ENCODE assay signal across 25 mouse cellular contexts in the genomic region with DNA sequence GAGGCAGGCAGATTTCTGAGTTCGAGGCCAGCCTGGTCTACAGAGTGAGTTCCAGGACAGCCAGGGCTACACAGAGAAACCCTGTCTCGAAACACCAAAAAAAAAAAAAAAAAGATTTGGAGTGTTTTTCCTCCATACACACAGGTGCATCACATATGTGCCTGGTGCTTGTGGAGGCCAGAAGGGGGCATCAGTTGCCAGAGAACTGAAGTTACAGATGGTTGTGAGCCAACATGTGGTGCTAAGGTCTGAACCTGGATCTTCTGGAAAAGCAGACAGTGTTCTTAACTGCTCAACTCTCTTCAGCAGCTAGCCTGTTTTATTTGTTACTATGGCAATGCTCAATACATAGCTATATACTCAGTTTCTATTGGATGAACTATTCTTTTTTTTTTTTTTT. TPM values are rescaled to one million over a fixed set of nuclear protein-coding genes. Genes with fewer than 3 reads are reported as not detected.
DNase-seq lines count a peak whose midpoint lies in the region; ATAC-seq and TF ChIP-seq lines count a peak whose summit lies in the region.
"Had no signal": no experiment of that assay in that cellular context is flagged by ENCODE, and none has a peak within 500 bp of the region (broad histone marks: within the 10 kb centered on the region; RNA-seq: fewer than 3 reads in every experiment).

No protein-coding gene starts in this region.

- no peak for DNase-seq in lung, postnatal 0 days (ENCODE audit: low spot score)
- no peak for DNase-seq in lung, adult 2 months
- DNase-seq in R1 (ENCODE audit: low read depth, low spot score): peak; percentile 60
- no peak for DNase-seq in urinary bladder, adult 2 months (ENCODE audit: low spot score)
- no peak for DNase-seq in left cerebral cortex, postnatal 10 days (ENCODE audit: extremely low spot score in 1 of 2, low spot score in 2 of 2)
- DNase-seq: adrenal gland, adult 2 months; cerebellum, adult 9-11 months; gastrocnemius, postnatal 36 days; heart, postnatal 14 days; left cerebral cortex, postnatal 4 days; liver, embryonic 13.5 days; lung, postnatal 10 days; right cerebral cortex, postnatal 25 days; thymus, adult 2 months had no signal

- H3K9ac ChIP-seq in intestine, postnatal 0 days (ENCODE audit: low read depth, low read length): no peak overlapping the region
- no peak overlapping the region for H3K9ac ChIP-seq in intestine, embryonic 15.5 days
- no peak overlapping the region for H3K9ac ChIP-seq in lung, postnatal 0 days (replicated peaks; ENCODE audit: low read depth)
- H3K9ac ChIP-seq: embryonic facial prominence, embryonic 12.5 days; hindbrain, embryonic 12.5 days; liver, embryonic 13.5 days; midbrain, embryonic 12.5 days; stomach, embryonic 15.5 days had no signal

- TF ChIP-seq POLR2A in lung, adult 2 months (IDR thresholded peaks at IDR 0.05; ENCODE audit: borderline replicate concordance, extremely low read depth, low read depth, low read length): no peak

- H3K27me3 ChIP-seq in intestine, postnatal 0 days (replicated peaks; ENCODE audit: control insufficient read depth, insufficient read depth, low read length): no peaks in the 10 kb centered on the region
- no peaks in the 10 kb centered on the region for H3K27me3 ChIP-seq in intestine, embryonic 15.5 days (replicated peaks)
- H3K27me3 ChIP-seq in lung, postnatal 0 days (replicated peaks; ENCODE audit: insufficient read depth, low read length): no peaks in the 10 kb centered on the region
- H3K27me3 ChIP-seq: CH12.LX; embryonic facial prominence, embryonic 12.5 days; hindbrain, embryonic 12.5 days; liver, embryonic 13.5 days; midbrain, embryonic 12.5 days; stomach, embryonic 15.5 days had no signal

- intact Hi-C loops in left cerebral cortex, postnatal 10 days (cut with DNase I): no loop called here

- no peaks in the 10 kb centered on the region for H3K4me1 ChIP-seq in intestine, postnatal 0 days (replicated peaks; ENCODE audit: control insufficient read depth, insufficient read depth, low read length)
- H3K4me1 ChIP-seq in intestine, embryonic 15.5 days (replicated peaks): peaks cover 10% of the 10 kb centered on the region; the same call in 1 of the 2 replicates
- H3K4me1 ChIP-seq in lung, postnatal 0 days (ENCODE audit: insufficient read depth, low read depth, low read length): no peaks in the 10 kb centered on the region
- no peaks in the 10 kb centered on the region for H3K4me1 ChIP-seq in lung, adult 2 months (ENCODE audit: control insufficient read depth, insufficient read depth, low read length)

- H3K4me3 ChIP-seq in intestine, postnatal 0 days (ENCODE audit: low read depth, low read length): no peak overlapping the region
- H3K4me3 ChIP-seq in intestine, embryonic 15.5 days (replicated peaks): no peak overlapping the region
- H3K4me3 ChIP-seq in lung, postnatal 0 days (ENCODE audit: low read depth, low read length): no peak overlapping the region
- no peak overlapping the region for H3K4me3 ChIP-seq in lung, adult 2 months (replicated peaks; ENCODE audit: extremely low read depth, low read depth, low read length)
- H3K4me3 ChIP-seq: embryonic facial prominence, embryonic 12.5 days; erythroblast, embryonic 14.5 days; hindbrain, embryonic 12.5 days; liver, embryonic 13.5 days; midbrain, embryonic 12.5 days; stomach, embryonic 15.5 days had no signal

- no peak for ATAC-seq in intestine, postnatal 0 days
- no peak for ATAC-seq in intestine, embryonic 15.5 days
- no peak for ATAC-seq in lung, postnatal 0 days
- ATAC-seq: forebrain, embryonic 14.5 days; intestine, embryonic 16.5 days had no signal

- H3K9me3 ChIP-seq in intestine, postnatal 0 days (ENCODE audit: control insufficient read depth): no peaks in the 10 kb centered on the region
- no peaks in the 10 kb centered on the region for H3K9me3 ChIP-seq in intestine, embryonic 15.5 days
- H3K9me3 ChIP-seq in lung, postnatal 0 days (ENCODE audit: low read length): no peaks in the 10 kb centered on the region
- H3K9me3 ChIP-seq: embryonic facial prominence, embryonic 12.5 days; hindbrain, embryonic 12.5 days; liver, embryonic 13.5 days; midbrain, embryonic 12.5 days; stomach, embryonic 15.5 days had no signal

- no peak overlapping the region for H3K27ac ChIP-seq in intestine, postnatal 0 days (ENCODE audit: low read depth, low read length)
- no peak overlapping the region for H3K27ac ChIP-seq in intestine, embryonic 15.5 days
- no peak overlapping the region for H3K27ac ChIP-seq in lung, postnatal 0 days (ENCODE audit: low read length)
- H3K27ac ChIP-seq: embryonic facial prominence, embryonic 12.5 days; hindbrain, embryonic 12.5 days; liver, embryonic 13.5 days; midbrain, embryonic 12.5 days; stomach, embryonic 15.5 days had no signal

- H3K4me2 ChIP-seq in intestine, postnatal 0 days (replicated peaks; ENCODE audit: low read depth): no peak overlapping the region
- no peak overlapping the region for H3K4me2 ChIP-seq in intestine, embryonic 15.5 days (replicated peaks)
- no peak overlapping the region for H3K4me2 ChIP-seq in lung, postnatal 0 days (replicated peaks; ENCODE audit: low read depth, low read length)
- H3K4me2 ChIP-seq: embryonic facial prominence, embryonic 12.5 days; heart, embryonic 11.5 days; hindbrain, embryonic 12.5 days; liver, embryonic 13.5 days; midbrain, embryonic 12.5 days; stomach, embryonic 15.5 days had no signal

- peak; percentile 41 for TF ChIP-seq CTCF in intestine, postnatal 0 days (IDR thresholded peaks at IDR 0.05; ENCODE audit: low read depth)
- peak; percentile 36 for TF ChIP-seq CTCF in lung, postnatal 0 days (IDR thresholded peaks at IDR 0.05)
- no peak for TF ChIP-seq CTCF in lung, adult 2 months (IDR thresholded peaks at IDR 0.05; ENCODE audit: insufficient read depth, low read length)

- whole genome bisulfite sequencing in intestine, postnatal 0 days: 100% methylated on average over 1 of the region's 2 CpGs
- 93% methylated on average over 2 of the region's 2 CpGs for WGBS in intestine, embryonic 15.5 days
- WGBS in lung, postnatal 0 days: 83% methylated on average over 1 of the region's 2 CpGs
- 100% methylated on average over 2 of the region's 2 CpGs for WGBS in lung, adult 2 months

- peaks cover 98% of the 10 kb centered on the region for H3K36me3 ChIP-seq in intestine, postnatal 0 days (ENCODE audit: control insufficient read depth, insufficient read depth)
- H3K36me3 ChIP-seq in intestine, embryonic 15.5 days: peaks cover 70% of the 10 kb centered on the region
- H3K36me3 ChIP-seq in lung, postnatal 0 days (ENCODE audit: insufficient read depth, low read length): peaks cover 58% of the 10 kb centered on the region

- TF ChIP-seq EP300 in lung, postnatal 0 days (IDR thresholded peaks at IDR 0.05): no peak

RNA-seq across cellular contexts. Expression of a gene that starts 9.1 kb away (rescaled TPM):
- 8.7 and 12.8 TPM in 2 replicates for polyA plus RNA-seq in intestine, postnatal 0 days (2015; fragmentation: Nextera tagmentation; extraction: Ambion mirVana)
- 13.1 and 15.7 TPM in 2 replicates for polyA plus RNA-seq in intestine, embryonic 15.5 days (2015; fragmentation: Nextera tagmentation; extraction: Ambion mirVana)
- 13.5 and 14.2 TPM in 2 replicates for polyA plus RNA-seq in lung, postnatal 0 days (2015; fragmentation: Nextera tagmentation; extraction: Ambion mirVana)
- 52.2 and 57.6 TPM in 2 replicates for polyA plus RNA-seq in lung, adult 2 months (2012; rRNA removed)
- 19.8 and 42.1 TPM in 2 replicates for polyA plus RNA-seq in urinary bladder, adult 2 months (2012; rRNA removed)
- 10 to 100 TPM; 37.4 to 45.5 TPM for total RNA-seq in left cerebral cortex, postnatal 10 days (2021)

RNA-seq across cellular contexts. Expression of a gene that starts 13.6 kb away (rescaled TPM):
- polyA plus RNA-seq in intestine, postnatal 0 days (2015; fragmentation: Nextera tagmentation; extraction: Ambion mirVana): 143 and 147 TPM in 2 replicates
- polyA plus RNA-seq in intestine, embryonic 15.5 days (2015; fragmentation: Nextera tagmentation; extraction: Ambion mirVana): 150 and 154 TPM in 2 replicates
- polyA plus RNA-seq in lung, postnatal 0 days (2015; fragmentation: Nextera tagmentation; extraction: Ambion mirVana): 198 and 204 TPM in 2 replicates
- 149 and 178 TPM in 2 replicates for polyA plus RNA-seq in lung, adult 2 months (2012; rRNA removed)
- polyA plus RNA-seq in urinary bladder, adult 2 months (2012; rRNA removed): 173 and 201 TPM in 2 replicates
- total RNA-seq in left cerebral cortex, postnatal 10 days (2021): 100 to 1,000 TPM; 322 to 330 TPM

RNA-seq across cellular contexts. Expression of a gene that starts 16.6 kb away (rescaled TPM):
- 2.7 and 3.7 TPM in 2 replicates for polyA plus RNA-seq in intestine, postnatal 0 days (2015; fragmentation: Nextera tagmentation; extraction: Ambion mirVana)
- polyA plus RNA-seq in intestine, embryonic 15.5 days (2015; fragmentation: Nextera tagmentation; extraction: Ambion mirVana): 5.9 and 6.4 TPM in 2 replicates
- 0.12 and 0.25 TPM in 2 replicates for polyA plus RNA-seq in lung, postnatal 0 days (2015; fragmentation: Nextera tagmentation; extraction: Ambion mirVana)
- 1.3 TPM in 2 replicates for polyA plus RNA-seq in lung, adult 2 months (2012; rRNA removed)
- 5.9 and 6.6 TPM in 2 replicates for polyA plus RNA-seq in urinary bladder, adult 2 months (2012; rRNA removed)
- total RNA-seq in left cerebral cortex, postnatal 10 days (2021): 100 to 1,000 TPM; 468 to 479 TPM

RNA-seq across cellular contexts. Expression of a gene that starts 31.9 kb away (rescaled TPM):
- 47.2 and 50.7 TPM in 2 replicates for polyA plus RNA-seq in intestine, postnatal 0 days (2015; fragmentation: Nextera tagmentation; extraction: Ambion mirVana)
- 113 and 129 TPM in 2 replicates for polyA plus RNA-seq in intestine, embryonic 15.5 days (2015; fragmentation: Nextera tagmentation; extraction: Ambion mirVana)
- polyA plus RNA-seq in lung, postnatal 0 days (2015; fragmentation: Nextera tagmentation; extraction: Ambion mirVana): 61.1 and 63.1 TPM in 2 replicates
- polyA plus RNA-seq in lung, adult 2 months (2012; rRNA removed): 35.4 and 36.9 TPM in 2 replicates
- 44.7 and 47.7 TPM in 2 replicates for polyA plus RNA-seq in urinary bladder, adult 2 months (2012; rRNA removed)
- 10 to 100 TPM; 59.1 to 62.0 TPM for total RNA-seq in left cerebral cortex, postnatal 10 days (2021)

RNA-seq across cellular contexts. Expression of a gene that starts 42.0 kb away (rescaled TPM):
- 9.5 and 12.0 TPM in 2 replicates for polyA plus RNA-seq in intestine, postnatal 0 days (2015; fragmentation: Nextera tagmentation; extraction: Ambion mirVana)
- 6.1 and 6.7 TPM in 2 replicates for polyA plus RNA-seq in intestine, embryonic 15.5 days (2015; fragmentation: Nextera tagmentation; extraction: Ambion mirVana)
- 8.5 TPM in 2 replicates for polyA plus RNA-seq in lung, postnatal 0 days (2015; fragmentation: Nextera tagmentation; extraction: Ambion mirVana)
- 18.2 and 19.2 TPM in 2 replicates for polyA plus RNA-seq in lung, adult 2 months (2012; rRNA removed)
- polyA plus RNA-seq in urinary bladder, adult 2 months (2012; rRNA removed): 6.7 and 8.4 TPM in 2 replicates
- total RNA-seq in left cerebral cortex, postnatal 10 days (2021): under 1 TPM; 0.92 to 0.93 TPM
